Mouse (Mus musculus): ENCODE results near the gene Acadsb. TPM values are rescaled to one million over a fixed set of nuclear protein-coding genes. Genes with fewer than 3 reads are reported as not detected.

The Acadsb gene
- total RNA-seq, 2 experiments from 2014 or later, result 76.2 to 80.4 TPM

GRCm38 (mm10) chr7:131434276-131434675, 23.9 kb downstream of the Acadsb start:
- intact Hi-C loops (cut with DNase I), result loop anchor here (10.0 kb wide), 1 partner anchor 131 kb away; the partner anchor contains the start of gene Bub3
- DNase-seq (ENCODE audit: low spot score in 2 of 2), result no peak

- intact Hi-C loops (cut with DNase I), result loop anchor here (10.0 kb wide), 1 partner anchor 128 kb away; the partner anchor contains the start of gene Bub3
- no peak for DNase-seq (ENCODE audit: low spot score in 2 of 2)
Measured at GRCm38 (mm10) chr7:131437051-131437450, 26.6 kb downstream of the Acadsb start.

- intact Hi-C loops (cut with DNase I), result no loop called here
Measured at GRCm38 (mm10) chr7:131456714-131457113, 46.3 kb downstream of the Acadsb start.

GRCm38 (mm10) chr7:131465117-131465601, 54.8 kb downstream of the Acadsb start:
- intact Hi-C loops (cut with DNase I), result no loop called here
- DNase-seq (ENCODE audit: low spot score in 2 of 2), result no peak

More at GRCm38 (mm10) chr7:131456714-131457113, 46.3 kb downstream of the Acadsb start:
- no peak for DNase-seq (ENCODE audit: low spot score in 2 of 2)

GRCm38 (mm10) chr7:131465735-131466134, 55.3 kb downstream of the Acadsb start:
- intact Hi-C loops (cut with DNase I), result no loop called here
- DNase-seq (ENCODE audit: low spot score in 2 of 2), result no peak

GRCm38 (mm10) chr7:131467312-131467711, 56.9 kb downstream of the Acadsb start:
- intact Hi-C loops (cut with DNase I), result no loop called here
- no peak for DNase-seq (ENCODE audit: low spot score in 2 of 2)

- DNase-seq (ENCODE audit: low spot score in 2 of 2), result no peak
- intact Hi-C loops (cut with DNase I), result no loop called here
Measured at GRCm38 (mm10) chr7:131469506-131469905, 59.1 kb downstream of the Acadsb start.

GRCm38 (mm10) chr7:131471551-131471950, 61.1 kb downstream of the Acadsb start:
- no peak for DNase-seq (ENCODE audit: low spot score in 2 of 2)
- intact Hi-C loops (cut with DNase I), result no loop called here

GRCm38 (mm10) chr7:131477140-131477539, 66.7 kb downstream of the Acadsb start:
- intact Hi-C loops (cut with DNase I), result no loop called here
- no peak for DNase-seq (ENCODE audit: low spot score in 2 of 2)

- intact Hi-C loops (cut with DNase I), result no loop called here
- DNase-seq (ENCODE audit: low spot score in 2 of 2), result no peak
Measured at GRCm38 (mm10) chr7:131478403-131478802, 68.0 kb downstream of the Acadsb start.

Other genes starting within 250 kb of the Acadsb start
- not detected for gene 5430419D17Rik, start 236.2 kb upstream of the Acadsb start, total RNA-seq (2021)
- gene Cuzd1, start 88.3 kb upstream of the Acadsb start, total RNA-seq (2021), result under 1 TPM; 0.17 to 0.18 TPM
- gene Fam24b, start 81.1 kb upstream of the Acadsb start, total RNA-seq (2021), result not detected
- not detected for gene Fam24a, start 76.7 kb upstream of the Acadsb start, total RNA-seq (2021)
- gene 2310057M21Rik, start 47.8 kb upstream of the Acadsb start, total RNA-seq (2021), result 10 to 100 TPM; 29.6 to 31.2 TPM
- gene Pstk, start 39.5 kb upstream of the Acadsb start, total RNA-seq (2021), result 10 to 100 TPM; 52.9 to 61.8 TPM
- gene Ikzf5, start 80 bp upstream of the Acadsb start, total RNA-seq (2021), result 10 to 100 TPM; 42.5 to 51.8 TPM
- gene Hmx3, start 132.3 kb downstream of the Acadsb start, total RNA-seq (2021), result not detected
- gene Hmx2, start 138.2 kb downstream of the Acadsb start, total RNA-seq (2021), result not detected
- 10 to 100 TPM; 57.1 to 64.4 TPM for gene Bub3, start 149.6 kb downstream of the Acadsb start, total RNA-seq (2021)

Data from left cerebral cortex, postnatal 36 days (tissue).